Mouse (Mus musculus): ENCODE results near the gene Ajuba.
"Not testable (repeated sequence)": the region's sequence is repeated elsewhere in the genome, so short reads cannot be mapped to it uniquely, and the experiment has no call there.

The Ajuba gene

DNA sequence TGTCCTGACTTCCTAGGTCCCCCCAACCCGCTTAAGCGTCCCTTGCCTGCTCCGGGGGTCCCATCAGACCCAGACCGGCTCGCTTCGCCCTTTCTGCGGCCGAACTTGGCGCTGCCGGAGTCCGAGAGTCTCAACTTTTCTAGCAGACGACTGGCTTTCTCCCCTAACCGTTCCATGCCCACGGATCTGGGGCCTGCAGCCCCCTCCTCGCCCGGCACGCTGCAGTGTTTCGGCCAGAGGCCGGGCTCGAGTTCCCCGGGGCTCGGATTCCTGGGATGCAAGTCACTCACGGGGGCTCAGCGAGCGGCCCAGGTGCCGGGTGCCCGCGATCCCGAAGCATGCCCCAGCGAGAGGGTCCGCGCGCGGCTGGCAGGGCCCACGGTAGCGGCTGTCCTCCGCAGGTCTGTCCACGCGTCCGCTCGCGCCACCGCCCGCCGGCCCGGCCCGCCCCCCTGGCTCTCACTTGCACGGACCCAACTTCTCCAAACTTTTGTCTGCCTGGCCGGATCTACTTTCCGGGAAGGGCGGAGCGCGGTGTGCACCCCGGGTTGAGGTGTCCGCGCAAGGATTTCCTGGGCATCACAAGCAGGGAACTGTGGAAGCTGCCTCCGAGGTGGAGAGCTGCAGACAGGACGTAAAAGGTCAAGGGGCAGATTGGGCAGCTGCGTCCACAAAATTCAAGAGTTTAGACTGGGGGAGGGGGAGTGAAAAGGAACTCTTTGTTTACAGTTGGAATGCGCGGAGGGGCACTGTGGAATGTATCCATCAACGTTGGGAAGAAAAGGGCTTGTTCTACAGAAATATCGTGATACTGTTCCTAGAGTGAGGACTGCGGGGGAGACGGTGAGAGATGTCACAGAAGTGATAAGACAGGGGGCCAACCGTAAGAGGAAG is at the start of gene Ajuba:
TSS of gene Ajuba (minus strand) at position 470 of the 894 bp plus-strand sequence.
- peak; percentile 57 to 69 for DNase-seq (ENCODE audit: low spot score in 2 of 2)

DNA sequence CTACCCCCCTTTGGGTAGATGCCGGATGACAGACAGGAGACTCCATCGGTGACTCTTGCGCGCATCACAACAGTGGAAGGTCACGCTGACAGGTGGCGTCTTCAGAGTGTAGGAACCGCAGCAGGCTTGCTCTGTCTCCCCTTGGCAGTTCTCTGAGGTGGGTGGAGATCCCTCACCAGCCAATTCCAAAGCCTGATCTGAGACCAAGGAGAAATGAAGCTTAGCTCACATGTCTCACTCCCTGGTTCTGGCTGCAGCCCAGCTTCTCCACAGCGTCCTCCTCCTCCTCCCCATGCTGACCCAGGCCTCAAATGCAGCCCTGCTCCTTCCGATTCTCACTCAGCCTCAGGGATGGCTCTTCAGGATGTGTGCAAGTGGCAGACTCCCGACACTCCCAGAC is 47.6 kb upstream of the Ajuba start:
- DNase-seq (ENCODE audit: low spot score in 2 of 2), result no peak

DNA sequence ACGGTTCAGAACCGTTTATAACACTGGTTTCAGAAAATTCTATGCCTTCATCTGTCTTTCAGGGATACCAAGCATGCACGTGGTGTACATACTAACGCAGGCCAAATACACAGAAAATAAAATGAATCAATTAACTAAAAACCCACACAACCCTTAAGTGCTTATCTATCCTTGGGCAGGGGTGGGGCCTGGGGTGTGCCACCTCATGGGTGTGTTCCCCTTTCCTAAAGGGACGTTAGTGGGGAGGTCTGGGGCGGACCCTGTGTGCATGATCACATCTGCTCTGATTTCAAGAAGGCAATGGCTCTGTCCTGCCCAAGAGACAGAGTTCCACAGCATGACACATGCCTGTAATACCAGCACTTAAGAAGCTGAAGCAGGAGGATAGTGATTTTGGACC is 46.0 kb upstream of the Ajuba start:
- DNase-seq (ENCODE audit: low spot score in 2 of 2), result no peak

DNA sequence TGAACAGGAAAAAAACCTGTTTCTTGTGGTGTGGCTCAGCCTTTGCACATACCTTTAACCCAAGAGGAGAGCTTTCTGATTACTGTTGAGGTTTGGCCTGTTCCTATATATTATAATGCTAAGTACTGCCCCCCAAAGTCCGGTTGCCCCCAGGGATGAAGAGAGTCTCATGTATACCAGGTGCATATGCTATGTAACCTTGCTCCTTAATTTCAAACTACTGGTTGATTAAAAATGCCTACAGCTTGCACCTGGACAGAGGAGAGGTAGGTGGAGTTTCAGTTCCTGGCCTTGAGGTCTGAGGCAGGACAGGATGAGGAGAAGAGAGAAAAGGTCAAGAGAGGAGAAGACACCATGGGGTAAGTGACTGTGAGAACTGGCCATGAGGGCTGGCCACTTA is 43.8 kb upstream of the Ajuba start, which contains the start of gene Psmb11:
TSS of gene Psmb11 (plus strand) at position 301 of the 400 bp plus-strand sequence.
- no peak for DNase-seq (ENCODE audit: low spot score in 2 of 2)

DNA sequence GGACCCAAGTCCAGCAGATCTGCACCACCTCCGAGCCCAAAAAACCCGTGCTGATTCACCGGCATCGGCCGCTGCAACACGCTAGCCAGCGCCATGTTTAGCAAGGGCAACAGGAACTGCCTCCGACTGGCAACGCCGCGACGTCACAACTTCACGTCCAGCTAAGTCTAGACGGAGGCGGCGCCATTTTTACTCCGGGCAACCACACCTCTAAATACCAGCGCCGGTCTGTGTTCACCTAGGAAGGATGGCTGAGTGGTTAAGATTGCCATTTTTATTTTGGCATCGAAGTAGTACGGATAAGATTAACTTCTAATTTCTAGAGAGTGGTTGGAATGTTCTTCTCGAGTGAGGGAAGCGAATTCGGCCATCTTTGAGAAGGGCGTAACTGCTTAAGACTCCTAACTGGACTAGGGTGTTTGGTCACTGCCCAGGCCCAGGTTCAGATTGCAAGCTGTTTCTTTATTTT is 40.6 kb upstream of the Ajuba start, which contains the start of gene Psmb5:
TSS of gene Psmb5 (minus strand) at position 126 of the 469 bp plus-strand sequence.
- peak; percentile 90 to 92 for DNase-seq (ENCODE audit: low spot score in 2 of 2)

DNA sequence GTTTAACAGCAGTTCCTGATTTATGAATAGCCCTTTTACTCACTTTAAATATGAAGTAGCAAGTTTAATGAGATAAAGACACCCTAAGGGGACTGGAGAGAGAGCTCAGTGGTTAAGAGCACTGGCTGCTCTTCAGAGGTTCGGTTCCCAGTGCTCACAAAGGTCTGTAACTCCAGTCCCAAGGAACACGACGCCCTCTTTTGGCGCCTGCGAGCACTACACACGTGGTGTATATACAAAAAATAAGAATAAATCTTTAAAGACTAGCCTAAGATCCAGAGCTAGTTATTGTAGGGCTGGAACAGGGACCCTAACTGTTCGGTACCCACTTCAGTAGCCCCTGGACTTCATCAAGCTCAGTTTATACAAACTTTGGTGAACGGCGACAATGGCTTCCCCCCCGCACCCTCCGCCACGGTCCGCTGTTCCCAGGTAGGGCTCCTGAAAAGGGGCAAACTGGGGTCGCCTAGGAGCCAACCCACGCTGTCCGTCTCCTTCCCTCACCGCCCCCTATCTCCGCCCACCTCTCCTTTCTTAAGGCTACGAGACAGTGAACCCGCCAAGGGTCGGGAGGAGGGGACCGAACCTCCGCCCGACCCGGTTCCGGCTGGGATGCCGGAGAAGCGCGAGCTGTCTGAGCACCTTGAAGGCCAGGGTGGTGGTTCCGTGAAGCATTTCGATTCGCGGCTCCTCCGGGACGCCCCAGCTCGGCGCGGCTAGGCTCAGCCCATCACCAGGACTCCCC is 40.0 kb upstream of the Ajuba start:
- no peak for DNase-seq (ENCODE audit: low spot score in 2 of 2)

DNA sequence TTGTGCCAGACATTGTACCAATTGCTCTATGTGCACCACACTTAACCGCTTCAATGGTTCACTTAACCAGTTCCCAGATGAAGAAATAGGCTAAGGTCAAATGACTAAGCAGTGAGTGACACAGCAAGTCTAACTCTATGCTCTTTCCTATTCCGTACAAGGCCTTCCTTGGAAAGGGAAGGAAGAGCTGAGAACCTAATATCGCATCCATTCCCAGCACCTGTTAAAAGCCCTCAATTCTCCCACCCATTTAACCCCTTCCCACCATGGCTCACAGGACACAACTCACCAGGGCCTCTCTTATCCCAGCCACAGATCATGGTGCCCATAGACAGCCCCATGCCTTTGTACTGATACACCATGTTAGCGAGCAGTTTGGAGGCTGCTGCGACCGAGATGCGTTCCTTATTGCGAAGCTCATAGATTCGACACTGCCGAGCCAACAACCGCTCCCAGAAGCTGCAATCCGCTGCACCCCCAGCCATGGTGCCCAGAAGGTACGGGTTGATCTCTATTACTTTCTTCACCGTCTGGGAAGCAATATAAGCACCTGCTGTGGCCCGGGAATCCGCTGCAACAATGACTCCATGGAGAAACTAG is 39.0 kb upstream of the Ajuba start:
- no peak for DNase-seq (ENCODE audit: low spot score in 2 of 2)

DNA sequence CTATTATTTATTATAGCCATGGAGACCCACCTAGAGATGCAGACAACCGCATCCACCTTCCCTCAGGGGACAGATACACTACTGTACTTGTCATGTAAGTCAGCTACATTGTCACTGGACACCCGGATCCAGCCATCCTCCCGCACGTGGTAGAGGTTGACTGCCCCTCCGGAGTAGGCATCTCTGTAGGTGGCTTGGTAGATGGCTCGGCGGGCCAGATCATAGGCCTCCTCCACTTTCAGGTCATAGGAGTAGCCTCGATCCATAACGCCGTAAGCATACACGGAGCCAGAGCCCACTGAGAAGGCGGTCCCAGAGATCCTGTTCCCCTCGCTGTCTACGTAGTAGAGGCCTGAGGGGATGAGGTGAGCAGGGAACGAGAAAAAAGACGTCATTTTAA is 36.8 kb upstream of the Ajuba start:
- DNase-seq (ENCODE audit: low spot score in 2 of 2), result not testable (repeated sequence)

DNA sequence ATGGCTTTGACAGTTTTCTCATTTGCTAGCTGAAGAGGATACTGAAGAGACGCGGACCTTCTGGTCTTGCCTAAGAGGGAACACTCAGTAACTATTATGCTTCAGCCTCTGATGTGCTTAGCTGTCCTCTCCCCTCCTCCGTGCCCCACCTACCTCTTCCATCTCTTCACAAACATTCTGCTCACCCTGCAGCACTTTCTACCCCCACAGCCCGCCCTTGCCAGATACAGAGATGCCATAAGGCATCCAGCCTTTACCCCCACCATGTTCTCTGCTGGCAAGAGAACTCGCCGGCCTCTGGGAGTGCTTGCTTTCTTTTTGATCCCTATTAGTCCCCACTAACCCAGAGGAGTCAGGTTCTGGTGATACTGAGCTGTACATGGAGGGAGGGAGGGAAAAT is 33.3 kb upstream of the Ajuba start:
- DNase-seq (ENCODE audit: low spot score in 2 of 2), result peak; percentile 42 to 66

DNA sequence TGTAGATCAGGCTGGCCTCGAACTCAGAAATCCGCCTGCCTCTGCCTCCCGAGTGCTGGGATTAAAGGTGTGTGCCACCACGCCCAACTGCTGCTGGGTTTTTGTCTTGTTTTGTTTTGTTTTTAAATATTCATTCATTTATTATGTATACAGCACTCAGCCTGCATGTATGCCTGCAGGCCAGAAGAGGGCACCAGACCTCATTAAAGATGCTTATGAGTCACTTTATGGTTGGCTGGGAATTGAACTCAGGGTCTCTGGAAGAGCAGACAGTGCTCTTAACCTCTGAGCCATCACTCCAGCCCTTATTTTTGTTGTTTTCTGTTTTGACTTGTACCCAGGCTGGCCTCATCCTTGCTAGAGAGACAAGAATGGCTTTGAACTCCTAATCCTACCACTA is 32.6 kb upstream of the Ajuba start:
- DNase-seq (ENCODE audit: low spot score in 2 of 2), result no peak

DNA sequence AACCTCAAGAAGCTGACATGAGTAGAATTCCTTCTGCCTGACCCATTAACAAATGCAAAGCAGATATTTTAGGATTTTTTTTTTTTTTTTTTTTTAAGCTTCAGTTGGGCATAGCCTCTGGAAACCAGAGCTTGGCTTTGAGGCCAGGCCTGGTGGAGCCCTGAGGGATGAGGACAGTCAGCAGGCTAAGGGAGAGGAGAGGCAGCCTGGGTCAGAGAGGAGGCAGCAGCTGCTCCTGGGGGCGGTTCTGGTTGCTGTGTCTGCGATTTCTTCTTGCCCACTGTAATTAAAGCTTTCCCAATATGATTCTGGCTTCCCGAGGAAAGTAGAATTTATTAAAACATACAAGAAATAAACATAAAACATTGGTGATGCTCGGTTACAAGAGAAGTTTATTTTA is 31.9 kb upstream of the Ajuba start:
- DNase-seq (ENCODE audit: low spot score in 2 of 2), result no peak

DNA sequence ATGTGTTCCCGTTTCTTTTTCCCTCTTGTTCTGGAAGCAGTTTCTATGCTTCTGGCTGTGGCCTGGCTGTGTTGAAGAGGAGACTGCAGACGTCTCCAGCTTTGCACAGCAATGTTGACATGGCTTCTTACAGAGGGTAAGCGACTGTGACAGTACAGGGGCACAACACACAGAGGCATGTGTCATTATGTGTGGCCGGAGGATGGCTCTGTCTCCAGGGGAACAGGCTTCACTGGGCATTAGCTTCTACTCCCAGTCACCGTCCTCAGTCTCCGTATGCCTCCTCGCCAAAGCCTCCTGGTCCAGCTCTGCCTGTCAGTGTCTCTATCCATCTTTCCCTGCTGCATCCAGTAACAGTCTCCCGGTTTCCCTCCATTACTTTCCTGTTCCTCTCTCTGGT is 29.9 kb upstream of the Ajuba start:
- no peak for DNase-seq (ENCODE audit: low spot score in 2 of 2)

DNA sequence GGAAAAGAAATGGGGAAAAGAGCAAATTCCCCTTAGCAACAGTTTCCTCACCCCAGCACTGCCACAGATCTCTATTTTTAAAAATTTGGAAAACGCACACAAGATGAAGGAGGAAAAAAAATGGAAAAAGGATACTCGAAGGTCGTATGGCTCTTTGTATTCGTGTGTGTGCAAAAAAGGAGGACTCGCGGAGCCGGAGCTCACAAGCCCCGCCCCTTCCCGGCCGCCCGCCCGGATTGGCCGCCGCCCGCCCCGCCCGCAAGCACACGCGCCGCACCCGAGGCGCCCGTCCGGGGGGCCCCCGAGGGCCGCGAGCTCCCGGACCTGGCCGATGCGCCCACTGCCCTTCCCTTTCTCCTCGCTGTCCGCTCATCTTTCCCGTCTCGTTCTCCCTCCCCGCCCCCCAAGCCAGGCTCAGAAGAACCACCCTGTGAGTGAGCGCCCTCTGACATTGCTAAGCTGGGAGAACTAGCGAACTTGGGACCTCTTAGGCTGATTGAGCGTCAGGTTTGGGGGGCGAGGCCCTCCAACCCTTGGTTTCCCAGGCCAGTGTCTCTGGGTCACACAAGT is 28.5 kb upstream of the Ajuba start, which contains the start of gene 4931414P19Rik:
TSS of gene 4931414P19Rik (minus strand) at position 242 of the 570 bp plus-strand sequence.
- DNase-seq (ENCODE audit: low spot score in 2 of 2), result peak; percentile 70 to 71

DNA sequence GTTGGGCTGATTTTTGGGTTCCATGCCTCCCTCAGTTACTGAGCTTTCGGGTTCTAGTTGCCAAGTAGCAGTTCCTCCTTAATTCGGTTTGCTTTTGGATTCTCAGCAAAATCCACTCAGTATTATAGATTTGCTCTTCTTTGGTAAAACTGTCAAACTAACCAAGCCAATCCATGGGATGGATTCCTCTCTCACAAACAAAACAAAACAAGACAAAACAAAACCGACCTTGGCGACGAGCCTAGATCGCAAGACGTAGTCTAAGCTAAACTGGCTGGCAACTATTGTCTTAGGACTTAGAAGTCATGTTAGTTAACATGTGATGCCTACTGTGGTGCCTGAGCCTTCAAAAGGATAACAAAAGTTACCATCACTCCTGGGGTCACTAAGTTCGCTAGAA is 26.3 kb upstream of the Ajuba start:
- no peak for DNase-seq (ENCODE audit: low spot score in 2 of 2)

DNA sequence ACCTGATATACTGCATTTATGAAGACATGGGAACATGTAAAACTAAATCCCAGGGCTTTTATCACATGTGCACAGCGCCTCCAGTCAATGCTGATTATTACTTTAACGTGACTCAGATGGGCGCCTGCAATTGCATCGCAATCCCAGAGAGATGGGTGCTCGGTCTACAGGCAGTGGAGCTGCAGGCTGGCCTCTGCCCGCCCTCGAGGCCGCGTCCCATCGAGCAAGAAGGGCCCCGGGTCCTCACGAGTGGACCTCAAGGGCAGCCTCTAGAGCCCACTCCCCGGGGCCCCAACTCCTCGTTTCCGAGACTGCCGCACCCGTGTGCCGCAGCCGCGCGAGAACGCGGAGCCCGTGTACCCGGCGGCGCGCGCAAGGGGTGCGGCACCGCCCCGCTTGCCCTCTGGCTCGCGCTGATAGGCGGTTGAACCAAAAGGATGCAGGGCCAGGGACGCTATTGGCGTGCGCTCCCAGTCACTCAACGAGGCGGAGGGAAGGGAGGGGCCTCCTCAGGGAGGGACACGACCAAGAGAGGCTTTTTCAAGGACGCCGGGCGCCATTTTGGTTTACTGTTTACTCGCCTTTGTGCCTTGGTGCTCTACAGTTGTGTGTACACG is 25.8 kb upstream of the Ajuba start:
- peak; percentile 93 to 95 for DNase-seq (ENCODE audit: low spot score in 2 of 2)

DNA sequence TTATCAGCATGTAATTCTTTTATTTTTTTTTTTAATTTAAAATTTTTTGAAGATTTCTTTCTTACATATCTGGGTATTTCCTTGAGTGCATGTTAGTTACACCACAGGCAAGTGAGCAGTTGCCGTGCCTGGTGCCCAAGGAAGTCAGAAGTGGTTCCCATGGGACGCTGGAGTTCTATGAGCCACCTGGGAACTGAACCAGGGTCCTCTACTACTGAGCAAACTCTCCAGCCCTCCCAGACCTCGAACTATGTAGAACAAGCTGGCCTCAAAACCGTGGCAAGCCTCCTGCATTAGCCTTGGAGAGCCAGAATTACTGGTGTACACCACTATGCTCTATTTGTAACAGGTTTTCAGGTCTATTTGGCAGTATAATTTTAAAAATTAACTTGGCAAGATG is 25.3 kb upstream of the Ajuba start:
- DNase-seq (ENCODE audit: low spot score in 2 of 2), result no peak

DNA sequence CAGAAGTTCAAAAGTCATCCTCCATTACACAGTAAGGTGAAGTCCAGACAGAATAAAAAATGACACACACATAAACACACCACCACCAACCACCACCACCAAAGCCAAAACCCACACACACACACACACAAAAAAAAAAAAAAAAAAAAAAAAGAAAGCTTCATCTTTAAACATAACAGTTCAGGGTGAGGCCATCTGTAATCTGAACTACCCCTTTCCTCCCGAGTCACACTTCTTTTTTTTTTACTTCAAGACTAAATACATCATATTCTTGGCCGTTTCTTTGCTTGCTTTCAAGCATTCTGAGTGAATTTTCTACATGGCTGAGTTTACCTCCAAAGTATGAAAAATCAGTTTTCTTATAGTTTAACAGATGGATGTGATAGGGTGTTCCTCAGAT is 24.2 kb upstream of the Ajuba start:
- DNase-seq (ENCODE audit: low spot score in 2 of 2), result no peak

DNA sequence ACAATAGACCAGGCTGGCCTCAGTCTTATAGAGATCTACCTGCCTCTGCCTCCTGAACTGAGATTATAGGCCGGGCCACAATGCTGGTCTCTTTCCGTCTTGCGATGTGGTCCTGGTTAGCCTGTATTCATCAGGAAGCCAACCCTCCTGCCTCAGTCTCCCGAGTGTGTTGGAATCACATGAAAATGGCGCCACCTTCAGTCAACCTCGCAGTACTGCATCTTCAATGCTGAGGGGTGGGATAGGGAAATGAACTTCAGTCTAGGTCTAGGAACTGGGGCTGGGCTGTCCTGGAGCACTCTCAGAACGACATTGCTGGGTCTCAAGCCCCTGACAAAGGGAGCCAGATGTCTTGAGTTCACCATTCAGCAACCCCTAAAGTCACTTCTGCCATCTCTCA is 19.7 kb upstream of the Ajuba start:
- DNase-seq (ENCODE audit: low spot score in 2 of 2), result no peak

DNA sequence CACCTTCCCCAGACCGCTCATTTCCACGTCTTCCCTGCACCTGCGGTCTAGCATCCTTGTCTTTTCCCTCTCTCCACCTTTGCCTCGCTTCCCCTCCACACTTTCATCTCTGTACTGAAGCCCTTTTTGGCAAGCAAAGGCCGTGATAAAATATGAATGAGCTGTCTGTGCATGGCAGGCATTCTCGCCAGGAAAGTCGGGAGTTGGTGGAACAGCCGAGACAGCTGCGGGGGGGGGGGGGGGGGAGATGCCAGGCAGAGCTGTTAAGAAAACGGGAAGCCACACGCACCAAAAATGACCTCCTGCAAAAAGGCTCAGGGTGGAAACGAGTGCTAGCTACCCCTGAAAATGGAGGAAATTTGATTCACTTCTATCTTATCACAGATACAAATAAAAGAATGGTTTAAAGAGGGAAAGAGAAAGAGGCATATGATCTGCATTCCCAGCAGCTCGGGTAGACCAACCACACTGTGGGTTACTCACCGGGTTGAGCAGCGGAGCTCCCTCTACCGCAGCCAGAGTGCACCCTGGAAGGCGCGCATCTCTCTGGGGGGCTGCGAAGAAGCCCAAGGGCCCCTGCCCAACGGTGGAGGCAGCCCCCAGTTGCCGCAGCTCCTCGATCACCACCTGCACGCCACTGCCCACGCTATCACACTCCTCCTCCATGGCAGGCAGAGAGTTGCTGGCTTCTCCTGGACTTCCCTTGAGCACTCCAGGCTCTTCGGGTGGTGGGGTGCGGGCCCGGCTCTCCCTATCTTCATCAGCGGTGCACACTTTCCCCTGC is 17.5 kb upstream of the Ajuba start:
- peak; percentile 55 to 57 for DNase-seq (ENCODE audit: low spot score in 2 of 2)

DNA sequence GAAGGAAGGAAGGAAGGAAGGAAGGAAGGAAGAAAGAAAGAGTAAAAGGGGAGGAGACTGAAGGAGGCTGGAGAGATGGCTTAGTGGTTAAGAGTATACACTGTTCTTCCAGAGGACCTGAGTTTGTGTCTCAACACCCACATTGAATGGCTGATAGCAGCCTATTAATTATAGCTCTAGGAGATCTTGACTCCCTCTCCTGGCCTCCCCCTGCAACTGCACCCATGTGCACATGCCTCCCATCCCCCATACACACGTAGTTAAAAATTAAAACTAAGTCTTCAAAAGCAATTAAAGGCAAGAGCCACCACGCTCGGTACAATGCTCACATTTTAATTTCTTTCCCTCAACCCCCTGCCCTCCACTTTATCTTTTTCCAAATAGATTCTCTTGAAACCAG is 16.7 kb upstream of the Ajuba start:
- DNase-seq (ENCODE audit: low spot score in 2 of 2), result no peak
